Comparison of ENCODE assay signal across 15 mouse cellular contexts in the genomic region with DNA sequence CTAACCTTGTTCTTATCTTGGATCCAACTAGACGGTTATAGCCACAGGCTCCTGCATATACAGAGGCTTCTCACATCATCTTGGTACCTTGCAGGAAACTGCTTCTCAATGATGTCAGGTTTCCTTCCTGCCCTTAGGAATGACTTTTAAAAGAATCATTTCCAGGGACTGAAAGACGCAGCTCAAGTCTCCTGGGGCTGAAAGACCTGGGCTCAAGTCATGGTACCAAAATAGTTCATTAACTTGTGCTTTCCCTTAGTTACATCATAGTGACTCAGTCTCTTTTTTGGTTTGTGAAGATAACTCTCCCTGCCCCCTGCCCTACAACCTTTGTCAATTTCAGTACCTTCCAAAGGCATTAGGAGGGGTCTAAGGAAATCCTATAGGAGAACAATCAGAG. TPM values are rescaled to one million over a fixed set of nuclear protein-coding genes. Genes with fewer than 3 reads are reported as not detected.
DNase-seq lines count a peak whose midpoint lies in the region; ATAC-seq and TF ChIP-seq lines count a peak whose summit lies in the region.
"Had no signal": no experiment of that assay in that cellular context is flagged by ENCODE, and none has a peak within 500 bp of the region (broad histone marks: within the 10 kb centered on the region; RNA-seq: fewer than 3 reads in every experiment).

No protein-coding gene starts in this region.

- TF ChIP-seq CTCF in lung, embryonic 14.5 days (IDR thresholded peaks at IDR 0.05; ENCODE audit: low read depth), result no peak
- no peak for TF ChIP-seq CTCF in lung, adult 2 months (IDR thresholded peaks at IDR 0.05; ENCODE audit: insufficient read depth, low read length)
- no peak for TF ChIP-seq CTCF in cerebellum, adult 2 months (IDR thresholded peaks at IDR 0.05; ENCODE audit: borderline replicate concordance, insufficient read depth, low read depth, low read length)

- no peak overlapping the region for H3K4me2 ChIP-seq in lung, embryonic 14.5 days
- H3K4me2 ChIP-seq in heart, embryonic 15.5 days, result no peak overlapping the region
- no peak overlapping the region for H3K4me2 ChIP-seq in hindbrain, embryonic 14.5 days (replicated peaks)
- H3K4me2 ChIP-seq: hindbrain, embryonic 15.5 days; limb, embryonic 13.5 days had no signal

- no peaks in the 10 kb centered on the region for H3K9me3 ChIP-seq in lung, embryonic 14.5 days (ENCODE audit: low read depth, low read length)
- no peaks in the 10 kb centered on the region for H3K9me3 ChIP-seq in heart, embryonic 15.5 days (replicated peaks)
- H3K9me3 ChIP-seq in hindbrain, embryonic 14.5 days (ENCODE audit: control insufficient read depth, low read length), result no peaks in the 10 kb centered on the region
- H3K9me3 ChIP-seq: hindbrain, embryonic 15.5 days; limb, embryonic 13.5 days had no signal

- 56% methylated on average over 2 of the region's 2 CpGs for WGBS in lung, embryonic 14.5 days
- 31% methylated on average over 2 of the region's 2 CpGs for WGBS in lung, adult 2 months
- 29% methylated on average over 2 of the region's 2 CpGs for WGBS in heart, embryonic 15.5 days
- WGBS in hindbrain, embryonic 14.5 days, result 70% methylated on average over 2 of the region's 2 CpGs
- WGBS in cerebellum, adult 2 months, result 51% methylated on average over 2 of the region's 2 CpGs

- H3K4me3 ChIP-seq in lung, embryonic 14.5 days (ENCODE audit: low read depth, low read length), result no peak overlapping the region
- H3K4me3 ChIP-seq in lung, adult 2 months (replicated peaks; ENCODE audit: extremely low read depth, low read depth, low read length), result no peak overlapping the region
- H3K4me3 ChIP-seq in heart, embryonic 15.5 days, result no peak overlapping the region
- no peak overlapping the region for H3K4me3 ChIP-seq in hindbrain, embryonic 14.5 days (replicated peaks; ENCODE audit: low read length)
- no peak overlapping the region for H3K4me3 ChIP-seq in cerebellum, adult 2 months (replicated peaks; ENCODE audit: insufficient read depth, low read depth, low read length)
- H3K4me3 ChIP-seq: hindbrain, embryonic 15.5 days; limb, embryonic 13.5 days had no signal

- no peaks in the 10 kb centered on the region for H3K27me3 ChIP-seq in lung, embryonic 14.5 days (ENCODE audit: insufficient read depth, low read length)
- H3K27me3 ChIP-seq in heart, embryonic 15.5 days, result no peaks in the 10 kb centered on the region
- H3K27me3 ChIP-seq in hindbrain, embryonic 14.5 days (ENCODE audit: control insufficient read depth, insufficient read depth, low read length), result no peaks in the 10 kb centered on the region
- no peaks in the 10 kb centered on the region for H3K27me3 ChIP-seq in cerebellum, adult 2 months (ENCODE audit: control insufficient read depth, insufficient read depth, low read length)
- H3K27me3 ChIP-seq: hindbrain, embryonic 15.5 days; limb, embryonic 13.5 days had no signal

- ATAC-seq in lung, embryonic 14.5 days (ENCODE audit: insufficient read depth), result peak; percentile 66; the same call in 1 of the 2 replicates
- ATAC-seq in heart, embryonic 15.5 days (replicated peaks; ENCODE audit: insufficient number of reproducible peaks, insufficient read depth, low FRiP score, low read depth), result peak; percentile 43; the same call in 1 of the 2 replicates
- no peak for ATAC-seq in hindbrain, embryonic 14.5 days (ENCODE audit: low FRiP score)
- ATAC-seq: liver, postnatal 0 days had no signal

- H3K36me3 ChIP-seq in lung, embryonic 14.5 days (ENCODE audit: insufficient read depth), result no peaks in the 10 kb centered on the region
- no peaks in the 10 kb centered on the region for H3K36me3 ChIP-seq in heart, embryonic 15.5 days
- no peaks in the 10 kb centered on the region for H3K36me3 ChIP-seq in hindbrain, embryonic 14.5 days (replicated peaks; ENCODE audit: control insufficient read depth, insufficient read depth)
- H3K36me3 ChIP-seq: hindbrain, embryonic 15.5 days; limb, embryonic 13.5 days had no signal

- TF ChIP-seq POLR2A in lung, adult 2 months (IDR thresholded peaks at IDR 0.05; ENCODE audit: borderline replicate concordance, extremely low read depth, low read depth, low read length), result no peak
- TF ChIP-seq POLR2A in cerebellum, adult 2 months (IDR thresholded peaks at IDR 0.05; ENCODE audit: borderline replicate concordance, insufficient read depth, low read length), result no peak

- H3K27ac ChIP-seq in lung, embryonic 14.5 days (ENCODE audit: low read depth), result no peak overlapping the region
- H3K27ac ChIP-seq in heart, embryonic 15.5 days, result no peak overlapping the region
- no peak overlapping the region for H3K27ac ChIP-seq in hindbrain, embryonic 14.5 days
- no peak overlapping the region for H3K27ac ChIP-seq in cerebellum, adult 2 months (ENCODE audit: insufficient read depth, low read length)
- H3K27ac ChIP-seq: hindbrain, embryonic 15.5 days; limb, embryonic 13.5 days had no signal

- no peaks in the 10 kb centered on the region for H3K4me1 ChIP-seq in lung, embryonic 14.5 days (ENCODE audit: insufficient read depth)
- no peaks in the 10 kb centered on the region; the same call in 1 of the 2 replicates for H3K4me1 ChIP-seq in lung, adult 2 months (ENCODE audit: control insufficient read depth, insufficient read depth, low read length)
- no peaks in the 10 kb centered on the region for H3K4me1 ChIP-seq in heart, embryonic 15.5 days (replicated peaks)
- no peaks in the 10 kb centered on the region for H3K4me1 ChIP-seq in hindbrain, embryonic 14.5 days (replicated peaks; ENCODE audit: control insufficient read depth, insufficient read depth, low read length)
- H3K4me1 ChIP-seq in cerebellum, adult 2 months (ENCODE audit: control insufficient read depth, insufficient read depth, low read length), result no peaks in the 10 kb centered on the region
- H3K4me1 ChIP-seq: hindbrain, embryonic 15.5 days; limb, embryonic 13.5 days had no signal

- H3K9ac ChIP-seq in lung, embryonic 14.5 days, result no peak overlapping the region
- H3K9ac ChIP-seq in heart, embryonic 15.5 days, result no peak overlapping the region
- no peak overlapping the region for H3K9ac ChIP-seq in hindbrain, embryonic 14.5 days
- H3K9ac ChIP-seq: hindbrain, embryonic 15.5 days; limb, embryonic 13.5 days; liver, postnatal 0 days had no signal

- peak; percentile 11 for DNase-seq in embryo, embryonic 10 days (ENCODE audit: low spot score)
- DNase-seq in embryo, embryonic 11 days, result no peak
- peak; percentile 33 for DNase-seq in lung, embryonic 14.5 days
- DNase-seq in lung, adult 2 months, result no peak
- peak; percentile 1 to 21 for DNase-seq in kidney, postnatal 36 days
- DNase-seq in hindbrain, embryonic 14.5 days (ENCODE audit: low spot score), result no peak
- no peak for DNase-seq in cerebellum, adult 2 months
- DNase-seq: cerebellum, adult 8-10 months; gastrocnemius, postnatal 25 days; liver, postnatal 0 days; midbrain, embryonic 14.5 days; right cerebral cortex, postnatal 14 days had no signal

RNA-seq across cellular contexts. Expression of a gene that starts 11.4 kb away (rescaled TPM):
- not detected in 2 replicates for polyA plus RNA-seq in lung, embryonic 14.5 days (2014; fragmentation: Nextera tagmentation; extraction: Ambion mirVana)
- not detected in 2 replicates for polyA plus RNA-seq in lung, adult 2 months (2012; rRNA removed)
- 0.14 and 0.25 TPM in 2 replicates for polyA plus RNA-seq in heart, embryonic 15.5 days (2015; fragmentation: Nextera tagmentation; extraction: Ambion mirVana)
- 0.10 and 0.19 TPM in 2 replicates for polyA plus RNA-seq in hindbrain, embryonic 14.5 days (2014; fragmentation: Nextera tagmentation; extraction: Ambion mirVana)
- not detected in 2 replicates for polyA plus RNA-seq in cerebellum, adult 2 months (2012; rRNA removed)
- polyA plus RNA-seq: limb, embryonic 13.5 days; liver, postnatal 0 days had no signal

Comparison
In these comparisons a context has a peak if more than half of its experiments do, and no peak if none do; other contexts are left out.
1. DNase-seq: peak in embryo, embryonic 10 days (single experiment), lung, embryonic 14.5 days (single experiment) and kidney, postnatal 36 days (2 of 2); none in embryo, embryonic 11 days (single experiment), lung, adult 2 months (single experiment), hindbrain, embryonic 14.5 days (single experiment) and cerebellum, adult 2 months (0 of 2).